Mouse (Mus musculus): Measurements from ENCODE around the gene Cebpg.

DNA sequence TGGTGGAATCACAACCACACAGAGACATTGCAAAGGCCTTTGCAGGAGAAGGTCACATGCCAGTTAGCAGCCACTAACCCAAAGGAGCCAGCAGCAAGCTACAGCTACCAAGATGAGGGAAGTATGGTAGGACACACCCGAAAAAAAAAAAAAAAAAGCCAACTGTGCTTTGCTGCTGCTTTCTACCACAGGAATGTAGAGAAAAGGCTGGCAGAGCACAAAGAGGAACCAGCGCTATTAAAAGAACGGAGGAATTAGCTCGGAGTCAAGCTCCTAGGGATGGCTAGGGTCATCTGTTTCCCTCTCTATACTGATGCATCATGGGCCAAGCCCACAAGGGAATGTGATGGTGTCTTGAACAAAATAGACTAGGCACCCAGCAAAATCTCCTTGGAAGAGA lies 42.4 kb upstream of the Cebpg start:
- TF ChIP-seq POLR2A (IDR thresholded peaks at IDR 0.05; ENCODE audit: extremely low read depth, insufficient read depth, low read length) (no peak), CTCF (IDR thresholded peaks at IDR 0.05; ENCODE audit: low read depth, low read length) (no peak)

All from liver, adult 2 months (tissue).